Mouse (Mus musculus) neutrophil, adult 59 days (primary cell): Measurements from ENCODE around the gene Parvb. TPM values are rescaled to one million over a fixed set of nuclear protein-coding genes. Genes with fewer than 3 reads are reported as not detected.

Experiments used
- total RNA-seq, 2 experiments: library from RNA; stranded (reverse); gene quantifications; 1 replicate in 1 of 2; 2 replicates in 1 of 2; pipeline ENCODE4 v1.2.4; 2023

Gene Parvb
- total RNA-seq: 10 to 100 TPM; 24.2 to 25.7 TPM

DNA sequence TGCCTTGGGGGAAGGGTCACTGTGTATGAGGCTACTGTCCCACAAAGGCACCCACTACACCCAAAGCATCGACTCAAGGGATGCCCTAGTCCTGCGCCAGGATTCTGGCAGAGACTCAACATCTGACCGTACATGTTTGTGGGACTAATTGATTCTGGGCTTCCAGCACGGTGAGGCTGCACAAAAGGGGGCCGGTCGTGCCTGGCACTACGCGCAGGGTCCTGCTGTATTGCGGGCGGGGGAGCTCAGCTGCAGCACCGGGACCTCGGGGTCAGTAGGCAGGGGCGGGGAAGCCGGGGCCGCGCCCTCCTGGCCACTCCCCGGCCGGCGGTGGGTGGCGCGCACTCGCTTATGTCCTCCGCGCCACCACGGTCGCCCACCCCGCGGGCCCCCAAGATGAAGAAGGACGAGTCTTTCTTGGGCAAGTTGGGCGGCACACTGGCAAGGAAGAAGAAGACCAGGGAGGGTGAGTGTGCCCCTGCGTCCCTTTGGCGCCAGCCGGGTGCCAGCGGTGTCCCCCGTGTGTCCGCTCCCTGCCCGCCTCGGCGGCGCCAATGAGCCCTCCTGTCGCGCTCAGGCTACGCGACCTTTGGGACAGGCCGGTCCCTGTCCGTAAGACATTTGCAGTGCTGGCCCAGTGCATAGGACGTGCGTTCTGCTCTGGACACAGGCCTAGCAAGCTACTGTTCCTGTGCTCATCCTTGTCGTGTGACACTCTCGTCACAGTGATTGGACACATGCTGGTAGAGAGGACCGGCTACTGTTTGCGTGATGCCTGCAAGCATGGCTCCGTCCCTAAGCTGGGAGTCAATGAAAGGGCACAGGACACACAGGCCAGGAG lies at the start of gene Parvb:
Parvb (plus strand) TSS at position 323 of the 841 bp plus-strand sequence.

DNA sequence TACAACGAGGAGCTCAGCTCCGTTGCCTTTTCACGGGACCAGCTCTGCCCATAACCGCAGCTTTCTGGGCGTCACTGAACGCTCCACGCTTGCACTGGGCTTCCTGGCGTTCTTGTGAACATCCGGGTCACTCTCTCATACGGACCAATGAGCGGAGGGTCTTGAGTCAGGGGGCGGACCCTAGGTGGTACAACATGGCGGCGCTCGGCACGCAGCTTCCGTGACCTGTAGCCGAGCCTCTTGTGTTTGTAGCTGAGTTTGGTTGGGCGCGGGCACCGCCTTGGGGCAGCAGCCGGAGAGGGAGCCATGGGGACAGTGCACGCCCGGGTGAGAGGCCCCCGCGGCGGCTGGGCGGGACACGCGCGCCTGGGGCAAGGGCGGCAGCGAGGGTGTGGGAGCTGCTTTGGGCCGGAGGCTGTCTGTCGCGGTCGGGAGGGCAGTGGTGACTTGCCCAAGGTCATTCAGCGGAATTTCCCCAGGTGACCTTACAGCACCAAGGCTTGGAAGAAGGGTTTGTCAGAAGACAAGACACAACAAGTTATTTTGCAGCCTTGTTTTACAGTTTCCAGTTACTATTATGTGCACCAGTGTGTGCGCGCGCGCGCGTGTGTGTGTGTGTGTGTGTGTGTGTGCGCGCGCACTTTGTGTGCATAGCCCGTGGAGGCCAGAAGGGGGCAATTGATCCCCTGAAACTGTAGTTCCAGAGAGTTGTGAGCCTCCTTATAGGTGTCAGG lies 39.6 kb upstream of the Parvb start, which contains the start of gene Samm50:
Samm50 (plus strand) TSS at position 184 of the 734 bp plus-strand sequence.

DNA sequence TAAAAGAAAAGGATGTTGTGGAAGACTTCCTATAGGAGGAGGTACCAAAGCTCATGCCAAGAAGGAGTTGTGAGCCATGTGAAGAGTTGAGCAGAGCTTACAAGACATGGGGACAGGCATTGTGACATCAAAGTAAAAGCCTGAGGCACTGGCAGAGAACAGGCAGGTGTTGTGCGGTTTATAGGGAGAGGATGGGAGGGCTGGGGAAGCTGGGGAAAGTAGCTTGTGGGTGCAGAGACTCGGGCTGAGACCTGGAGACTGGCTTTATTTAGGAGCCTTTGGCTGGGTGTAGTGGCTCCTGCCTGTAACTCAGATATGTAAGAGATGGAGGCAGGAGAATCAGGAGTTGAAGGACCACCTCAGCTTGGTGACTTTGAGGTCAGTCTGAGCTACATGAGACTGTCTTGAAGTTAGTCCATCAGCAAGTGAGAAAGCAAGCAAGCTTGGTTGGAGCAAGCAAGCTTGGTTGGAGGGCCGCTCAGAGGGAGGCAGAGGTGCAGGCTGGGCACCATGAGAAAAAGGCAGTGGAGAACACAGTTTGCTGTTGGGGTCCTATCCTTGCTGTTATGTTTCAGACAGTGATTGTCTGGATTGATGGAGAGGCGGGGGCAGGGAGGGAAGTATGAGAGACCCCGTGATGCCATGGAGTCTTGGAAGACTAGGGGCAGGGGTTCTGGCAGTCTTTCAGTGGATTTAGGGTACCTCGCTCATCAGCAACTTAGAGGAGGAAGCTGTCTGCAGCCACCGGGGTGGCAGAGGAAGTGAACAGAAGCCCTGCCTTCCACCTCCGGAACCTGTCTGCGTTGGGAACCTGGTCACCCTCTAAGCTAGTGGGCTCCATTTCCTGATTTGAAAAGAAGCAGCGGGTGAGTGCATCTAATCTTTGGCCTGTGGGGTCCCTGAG lies 92.4 kb downstream of the Parvb start, which contains the start of gene Parvg:
Parvg (plus strand) TSS at position 61 of the 904 bp plus-strand sequence.

Other genes with a start within 250 kb of the Parvb start
- not detected for gene Efcab6, start 166.7 kb upstream of the Parvb start, total RNA-seq
- not detected for gene Sult4a1, start 126.3 kb upstream of the Parvb start, total RNA-seq
- not detected for gene Pnpla5, start 108.9 kb upstream of the Parvb start, total RNA-seq
- gene Pnpla3, start 64.2 kb upstream of the Parvb start, total RNA-seq: not detected
- gene Samm50, start 39.8 kb upstream of the Parvb start, total RNA-seq: 10 to 100 TPM; 38.5 to 40.2 TPM
- 100 to 1,000 TPM; 173 to 182 TPM for gene Parvg, start 92.0 kb downstream of the Parvb start, total RNA-seq
- gene Shisal1, start 215.1 kb downstream of the Parvb start, total RNA-seq: not detected